Mouse (Mus musculus) intestine, embryonic 16.5 days (tissue): ENCODE measurements around the gene Ticrr. TPM values are rescaled to one million over a fixed set of nuclear protein-coding genes. Genes with fewer than 3 reads are reported as not detected.

Experiments
- ATAC-seq: fragments of 200-750 bp; cut with Nextera tagmentation; 2 replicates; pipeline ENCODE4 v1.8.0; 2017; ENCODE audit warnings: moderate TSS enrichment, moderate library complexity
- H3K27ac ChIP-seq: fragments of 300-500 bp; sonication (generic); 2 replicates; pipeline ENCODE4 v1.5.1; 2014; ENCODE audit warnings: mild to moderate bottlenecking, low read length
- H3K27me3 ChIP-seq: fragments of 300-500 bp; sonication (generic); replicated peaks from 2 replicates; pipeline ENCODE4 v1.6.1; 2014; ENCODE audit warnings: low read length, control low read depth, mixed read lengths; ENCODE audit not compliant: control insufficient read depth, insufficient read depth
- H3K36me3 ChIP-seq: fragments of 300-500 bp; sonication (generic); 2 replicates; pipeline ENCODE4 v1.6.1; 2014; ENCODE audit warnings: low read length, control low read depth; ENCODE audit not compliant: control insufficient read depth, insufficient read depth
- H3K4me1 ChIP-seq: fragments of 300-500 bp; sonication (generic); 2 replicates; pipeline ENCODE4 v1.6.1; 2014; ENCODE audit warnings: low read length, control low read depth, mixed read lengths; ENCODE audit not compliant: control insufficient read depth, insufficient read depth
- H3K4me2 ChIP-seq: fragments of 300-500 bp; sonication (generic); 2 replicates; pipeline ENCODE4 v1.6.1; 2014; ENCODE audit warnings: low read depth, low read length, control low read depth
- H3K4me3 ChIP-seq: fragments of 300-500 bp; sonication (generic); 2 replicates; pipeline ENCODE4 v1.5.1; 2014; ENCODE audit warnings: mild to moderate bottlenecking, low read length
- H3K9ac ChIP-seq: fragments of 300-500 bp; sonication (generic); 2 replicates; pipeline ENCODE4 v1.6.1; 2014; ENCODE audit warnings: low read depth, low read length
- H3K9me3 ChIP-seq: fragments of 300-500 bp; sonication (generic); 2 replicates; pipeline ENCODE4 v1.6.1; 2016; ENCODE audit warnings: low read length, control low read depth; ENCODE audit not compliant: control insufficient read depth
- WGBS: fragments of 180-500 bp; shearing (Covaris S2); extraction: QIAGEN DNeasy Blood & Tissue Kit; methylation state at CpG from one replicate; pipeline ENCODE4 v1.1.7; 2014; 5-methylcytosine and 5-hydroxymethylcytosine counted together
- polyA plus RNA-seq: library from polyadenylated mRNA; unstranded; fragments of >200 nt; fragmentation: Nextera tagmentation; extraction: Ambion mirVana; gene quantifications from 2 replicates; pipeline ENCODE4 v1.2.1, GENCODE M21; 2015

The Ticrr gene
- polyA plus RNA-seq, 1 experiment from 2014 or later, result 4.5 TPM

- WGBS, result under 1% methylated on average over 45 of the region's 55 CpGs
These were observed 55.4 kb downstream of the Ticrr start, which contains the start of gene Kif7 for GRCm38 (mm10) chr7:79715187-79715981. TSS of gene Kif7 (minus strand) at chr7:79715720.

GRCm38 (mm10) chr7:79721386-79721977 lies 61.5 kb downstream of the Ticrr start:
- Histone ChIP-seq H3K4me2 (peak overlapping the region; percentile 97), H3K4me1 (no peaks in the 10 kb centered on the region), H3K27ac (peak overlapping the region; percentile 43; the same call in 1 of the 2 replicates), H3K36me3 (no peaks in the 10 kb centered on the region), H3K9ac (peak overlapping the region; percentile 83), H3K9me3 (no peaks in the 10 kb centered on the region), H3K27me3 (no peaks in the 10 kb centered on the region; the same call in 1 of the 2 replicates), H3K4me3 (peak overlapping the region; percentile 68)
- WGBS, result under 1% methylated on average over 48 of the region's 48 CpGs
- ATAC-seq, result peak; percentile 87

More at GRCm38 (mm10) chr7:79715187-79715981, 55.4 kb downstream of the Ticrr start, which contains the start of gene Kif7:
- peak within 1 kb of the TSS; percentile 80 for H3K9ac ChIP-seq
- no peak within 1 kb of the TSS for H3K27ac ChIP-seq
- no peaks in the 10 kb centered on the region for H3K9me3 ChIP-seq
- H3K36me3 ChIP-seq, result no peaks in the 10 kb centered on the region
- ATAC-seq, result peak; percentile 97
- H3K4me1 ChIP-seq, result peaks cover 10% of the 10 kb centered on the region
- H3K4me2 ChIP-seq, result peak within 1 kb of the TSS; percentile 88
- H3K27me3 ChIP-seq, result 0 out of 2 replicates have a peak, but pooled peaks cover 2% of the 10 kb centered on the region
- H3K4me3 ChIP-seq, result peak within 1 kb of the TSS; percentile 78

- H3K4me1 ChIP-seq, result no peaks in the 10 kb centered on the region
- no peaks in the 10 kb centered on the region for H3K36me3 ChIP-seq
- no peak for ATAC-seq
- no peak overlapping the region for H3K9ac ChIP-seq
- no peak overlapping the region for H3K4me3 ChIP-seq
- no peaks in the 10 kb centered on the region for H3K9me3 ChIP-seq
- no peak overlapping the region for H3K27ac ChIP-seq
- WGBS, result 16% methylated on average over 2 of the region's 2 CpGs
- no peak overlapping the region for H3K4me2 ChIP-seq
- peaks cover 2% of the 10 kb centered on the region for H3K27me3 ChIP-seq
These were observed 67.1 kb downstream of the Ticrr start for GRCm38 (mm10) chr7:79727091-79727490.

- H3K9ac ChIP-seq, result no peak overlapping the region
- no peak overlapping the region for H3K27ac ChIP-seq
- no peaks in the 10 kb centered on the region for H3K36me3 ChIP-seq
- WGBS, result 26% methylated on average over 6 of the region's 6 CpGs
- 0 out of 2 replicates have a peak, but pooled peaks have one; percentile 29 for ATAC-seq
- H3K27me3 ChIP-seq, result peaks cover 2% of the 10 kb centered on the region
- H3K9me3 ChIP-seq, result no peaks in the 10 kb centered on the region
- H3K4me3 ChIP-seq, result no peak overlapping the region
- no peaks in the 10 kb centered on the region for H3K4me1 ChIP-seq
- H3K4me2 ChIP-seq, result no peak overlapping the region
These were observed 68.2 kb downstream of the Ticrr start for GRCm38 (mm10) chr7:79728219-79728618.

GRCm38 (mm10) chr7:79729169-79729568 lies 69.2 kb downstream of the Ticrr start:
- no peak overlapping the region for H3K9ac ChIP-seq
- H3K27me3 ChIP-seq, result peaks cover 2% of the 10 kb centered on the region
- H3K4me2 ChIP-seq, result no peak overlapping the region
- no peaks in the 10 kb centered on the region for H3K36me3 ChIP-seq
- WGBS, result 4% methylated on average over 8 of the region's 8 CpGs
- no peak overlapping the region for H3K4me3 ChIP-seq
- ATAC-seq, result no peak
- H3K27ac ChIP-seq, result no peak overlapping the region
- H3K4me1 ChIP-seq, result 0 out of 2 replicates have a peak, but pooled peaks cover 3% of the 10 kb centered on the region
- H3K9me3 ChIP-seq, result no peaks in the 10 kb centered on the region

GRCm38 (mm10) chr7:79729743-79730370 lies 69.9 kb downstream of the Ticrr start:
- no peaks in the 10 kb centered on the region for H3K9me3 ChIP-seq
- no peak overlapping the region for H3K9ac ChIP-seq
- H3K4me2 ChIP-seq, result no peak overlapping the region
- H3K27ac ChIP-seq, result no peak overlapping the region
- 61% methylated on average over 11 of the region's 11 CpGs for WGBS
- H3K4me1 ChIP-seq, result peaks cover 5% of the 10 kb centered on the region; the same call in 1 of the 2 replicates
- H3K36me3 ChIP-seq, result no peaks in the 10 kb centered on the region
- H3K27me3 ChIP-seq, result peaks cover 2% of the 10 kb centered on the region
- ATAC-seq, result no peak
- H3K4me3 ChIP-seq, result no peak overlapping the region

- H3K36me3 ChIP-seq, result no peaks in the 10 kb centered on the region
- no peak overlapping the region for H3K27ac ChIP-seq
- no peak overlapping the region for H3K4me3 ChIP-seq
- no peaks in the 10 kb centered on the region for H3K9me3 ChIP-seq
- peaks cover 9% of the 10 kb centered on the region; the same call in 1 of the 2 replicates for H3K4me1 ChIP-seq
- WGBS, result 84% methylated on average over 13 of the region's 13 CpGs
- H3K9ac ChIP-seq, result no peak overlapping the region
- ATAC-seq, result no peak
- peaks cover 2% of the 10 kb centered on the region; the same call in 1 of the 2 replicates for H3K27me3 ChIP-seq
- no peak overlapping the region for H3K4me2 ChIP-seq
These were observed 71.4 kb downstream of the Ticrr start for GRCm38 (mm10) chr7:79731438-79731837.

GRCm38 (mm10) chr7:79732622-79733021 lies 72.6 kb downstream of the Ticrr start, which contains the start of gene Plin1:
TSS of gene Plin1 (minus strand) at chr7:79732903.
- H3K9me3 ChIP-seq, result no peaks in the 10 kb centered on the region
- H3K36me3 ChIP-seq, result no peaks in the 10 kb centered on the region
- no peak within 1 kb of the TSS for H3K9ac ChIP-seq
- no peak within 1 kb of the TSS for H3K27ac ChIP-seq
- peaks cover 2% of the 10 kb centered on the region; the same call in 1 of the 2 replicates for H3K27me3 ChIP-seq
- no peak for ATAC-seq
- WGBS, result 66% methylated on average over 4 of the region's 4 CpGs
- peaks cover 9% of the 10 kb centered on the region; the same call in 1 of the 2 replicates for H3K4me1 ChIP-seq
- H3K4me2 ChIP-seq, result no peak within 1 kb of the TSS
- no peak within 1 kb of the TSS for H3K4me3 ChIP-seq

- peaks cover 9% of the 10 kb centered on the region; the same call in 1 of the 2 replicates for H3K4me1 ChIP-seq
- no peak overlapping the region for H3K4me3 ChIP-seq
- no peak overlapping the region for H3K9ac ChIP-seq
- H3K9me3 ChIP-seq, result no peaks in the 10 kb centered on the region
- peak; percentile 95 for ATAC-seq
- H3K36me3 ChIP-seq, result no peaks in the 10 kb centered on the region
- peak overlapping the region; percentile 14; the same call in 1 of the 2 replicates for H3K4me2 ChIP-seq
- peaks cover 2% of the 10 kb centered on the region; the same call in 1 of the 2 replicates for H3K27me3 ChIP-seq
- 63% methylated on average over 8 of the region's 8 CpGs for WGBS
- H3K27ac ChIP-seq, result peak overlapping the region; percentile 67
These were observed 74.6 kb downstream of the Ticrr start for GRCm38 (mm10) chr7:79734563-79734962.
